Mouse (Mus musculus) liver, postnatal 0 days (tissue): Measurements from ENCODE around the gene Slc34a3. TPM values are rescaled to one million over a fixed set of nuclear protein-coding genes. Genes with fewer than 3 reads are reported as not detected.

Experiments used
- ATAC-seq: fragments of 200-750 bp; cut with Nextera tagmentation; 2 replicates; pipeline ENCODE4 v1.8.0; 2017; ENCODE audit warnings: mild to moderate bottlenecking, moderate library complexity
- DNase-seq: peaks from one replicate; pipeline ENCODE4 v3.0.0-alpha.2; 2016
- H3K27ac ChIP-seq: fragments of 300-500 bp; sonication (generic); 2 replicates; pipeline ENCODE4 v1.5.1; 2014; ENCODE audit warnings: antibody characterized with exemption, moderate library complexity, mild to moderate bottlenecking, low read depth
- H3K27me3 ChIP-seq: fragments of 300-500 bp; sonication (generic); 2 replicates; pipeline ENCODE4 v1.6.1; 2014; ENCODE audit warnings: low read length, control low read depth, mixed read lengths; ENCODE audit not compliant: insufficient read depth
- H3K36me3 ChIP-seq: fragments of 300-500 bp; sonication (generic); replicated peaks from 2 replicates; pipeline ENCODE4 v1.6.1; 2014; ENCODE audit warnings: mild to moderate bottlenecking, control low read depth, low read length, moderate library complexity, mixed read lengths; ENCODE audit not compliant: insufficient read depth
- H3K4me1 ChIP-seq: fragments of 300-500 bp; sonication (generic); 2 replicates; pipeline ENCODE4 v1.6.1; 2014; ENCODE audit warnings: antibody characterized with exemption, mild to moderate bottlenecking, control low read depth; ENCODE audit not compliant: insufficient read depth
- H3K4me2 ChIP-seq: fragments of 300-500 bp; sonication (generic); 2 replicates; pipeline ENCODE4 v1.6.1; 2014; ENCODE audit warnings: low read depth, mild to moderate bottlenecking, low read length, moderate library complexity, mixed read lengths
- H3K4me3 ChIP-seq: fragments of 300-500 bp; sonication (generic); 2 replicates; pipeline ENCODE4 v1.5.1; 2014; ENCODE audit warnings: low read depth, low read length
- H3K9ac ChIP-seq: fragments of 300-500 bp; sonication (generic); replicated peaks from 2 replicates; pipeline ENCODE4 v1.6.1; 2014; ENCODE audit warnings: mild to moderate bottlenecking, moderate library complexity
- H3K9me3 ChIP-seq: fragments of 300-500 bp; sonication (generic); 2 replicates; pipeline ENCODE4 v1.6.1; 2016; ENCODE audit warnings: mild to moderate bottlenecking, control low read depth, low read length, mixed read lengths
- CTCF ChIP-seq: sonication (generic); IDR thresholded peaks from 2 replicates; pipeline ENCODE4 v1.5.1; 2016; ENCODE audit warnings: antibody characterized with exemption, low read depth
- EP300 ChIP-seq: IDR thresholded peaks from 2 replicates; pipeline ENCODE4 v1.6.1; 2016; ENCODE audit warnings: antibody characterized with exemption, low read depth, mild to moderate bottlenecking
- WGBS: fragments of 180-500 bp; shearing (Covaris S2); extraction: QIAGEN DNeasy Blood & Tissue Kit; methylation state at CpG from one replicate; pipeline ENCODE4 v1.1.7; 2014; ENCODE audit not compliant: insufficient replicate concordance; 5-methylcytosine and 5-hydroxymethylcytosine counted together
- polyA plus RNA-seq: library from polyadenylated mRNA; unstranded; fragments of >200 nt; fragmentation: Nextera tagmentation; extraction: Ambion mirVana; gene quantifications from 2 replicates; pipeline ENCODE4 v1.2.1, GENCODE M21; 2015

Gene Slc34a3
- polyA plus RNA-seq, 1 experiment from 2014 or later: not detected

- no peak for ATAC-seq
- no peak overlapping the region; the same call in 1 of the 2 replicates for H3K27ac ChIP-seq
- H3K4me2 ChIP-seq: no peak overlapping the region
- H3K4me1 ChIP-seq: peaks cover 36% of the 10 kb centered on the region
- no peak for TF ChIP-seq EP300
- TF ChIP-seq CTCF: no peak
- DNase-seq: no peak
- H3K27me3 ChIP-seq: no peaks in the 10 kb centered on the region
- peaks cover 34% of the 10 kb centered on the region for H3K36me3 ChIP-seq
- H3K9ac ChIP-seq: no peak overlapping the region
- H3K9me3 ChIP-seq: no peaks in the 10 kb centered on the region
- H3K4me3 ChIP-seq: no peak overlapping the region
Observed at GRCm38 (mm10) chr2:25197946-25198345, 36.2 kb downstream of the Slc34a3 start.

GRCm38 (mm10) chr2:25197191-25197590 is 37.0 kb downstream of the Slc34a3 start:
- ATAC-seq (no peak), DNase-seq (no peak)
- Histone ChIP-seq H3K4me1 (peaks cover 36% of the 10 kb centered on the region), H3K9ac (peak overlapping the region; percentile 52), H3K4me2 (peak overlapping the region; percentile 83), H3K9me3 (no peaks in the 10 kb centered on the region), H3K4me3 (0 out of 2 replicates have a peak overlapping the region, but pooled peaks have one; percentile 50), H3K27me3 (no peaks in the 10 kb centered on the region), H3K27ac (peak overlapping the region; percentile 93), H3K36me3 (peaks cover 28% of the 10 kb centered on the region)
- 21% methylated on average over 2 of the region's 2 CpGs for WGBS
- TF ChIP-seq CTCF (no peak), EP300 (no peak)

GRCm38 (mm10) chr2:25196172-25196954 is 37.8 kb downstream of the Slc34a3 start, which contains the start of gene Tor4a:
Gene Tor4a (minus strand): TSS chr2:25196886.
- 7% methylated on average over 8 of the region's 8 CpGs for WGBS
- peak; percentile 77 for DNase-seq
- peak within 1 kb of the TSS; percentile 50 for H3K4me3 ChIP-seq
- peaks cover 36% of the 10 kb centered on the region for H3K4me1 ChIP-seq
- H3K9ac ChIP-seq: peak within 1 kb of the TSS; percentile 52
- TF ChIP-seq CTCF: peak; percentile 21; the same call in 1 of the 2 replicates
- no peak for TF ChIP-seq EP300
- H3K36me3 ChIP-seq: peaks cover 27% of the 10 kb centered on the region
- peak; percentile 66 for ATAC-seq
- H3K27me3 ChIP-seq: no peaks in the 10 kb centered on the region
- peak within 1 kb of the TSS; percentile 83 for H3K4me2 ChIP-seq
- peak within 1 kb of the TSS; percentile 93 for H3K27ac ChIP-seq
- no peaks in the 10 kb centered on the region for H3K9me3 ChIP-seq

- H3K4me1 ChIP-seq: peaks cover 36% of the 10 kb centered on the region
- H3K27ac ChIP-seq: peak overlapping the region; percentile 93
- 8% methylated on average over 55 of the region's 55 CpGs for WGBS
- no peaks in the 10 kb centered on the region for H3K9me3 ChIP-seq
- H3K27me3 ChIP-seq: no peaks in the 10 kb centered on the region
- H3K36me3 ChIP-seq: peaks cover 18% of the 10 kb centered on the region
- H3K9ac ChIP-seq: peak overlapping the region; percentile 52
- DNase-seq (peak; percentile 74), ATAC-seq (peak; percentile 42)
- peak overlapping the region; percentile 83 for H3K4me2 ChIP-seq
- TF ChIP-seq EP300: no peak
- no peak for TF ChIP-seq CTCF
- H3K4me3 ChIP-seq: peak overlapping the region; percentile 50
Observed at GRCm38 (mm10) chr2:25195211-25196156, 38.7 kb downstream of the Slc34a3 start.

- Histone ChIP-seq H3K9me3 (no peaks in the 10 kb centered on the region), H3K4me3 (peak overlapping the region; percentile 50), H3K36me3 (peaks cover 11% of the 10 kb centered on the region; the same call in 1 of the 2 replicates), H3K27me3 (no peaks in the 10 kb centered on the region), H3K4me2 (peak overlapping the region; percentile 83), H3K4me1 (peaks cover 36% of the 10 kb centered on the region), H3K9ac (0 out of 2 replicates have a peak overlapping the region, but pooled peaks have one; percentile 52), H3K27ac (peak overlapping the region; percentile 93)
- TF ChIP-seq EP300 (no peak), CTCF (no peak)
- 38% methylated on average over 17 of the region's 17 CpGs for WGBS
- DNase-seq (peak; percentile 47), ATAC-seq (no peak)
Observed at GRCm38 (mm10) chr2:25194486-25195171, 39.5 kb downstream of the Slc34a3 start.
